Comparison of ENCODE assay signal across 14 mouse cellular contexts in genomic region chr13:16670736-16671135, GRCm38 (mm10).
"Had no signal": no experiment of that assay in that cellular context is flagged by ENCODE, and none has a peak within 500 bp of the region (broad histone marks: within the 10 kb centered on the region; RNA-seq: fewer than 3 reads in every experiment).

No protein-coding gene starts in this region.

- H3K36me3 ChIP-seq: limb, embryonic 12.5 days; midbrain, embryonic 13.5 days; neural tube, embryonic 12.5 days had no signal

- H3K4me3 ChIP-seq: limb, embryonic 12.5 days; midbrain, embryonic 13.5 days; neural tube, embryonic 12.5 days had no signal

- ATAC-seq: lung, postnatal 0 days; midbrain, embryonic 13.5 days had no signal

- H3K27me3 ChIP-seq: limb, embryonic 12.5 days; midbrain, embryonic 13.5 days; neural tube, embryonic 12.5 days had no signal

- H3K9me3 ChIP-seq: limb, embryonic 12.5 days; midbrain, embryonic 13.5 days; neural tube, embryonic 12.5 days had no signal

- DNase-seq: kidney, adult 9 months; kidney, postnatal 10 days; lung, adult 2 months; lung, postnatal 36 days; retina, postnatal 1 day; right cerebral cortex, postnatal 4 days; spleen, adult 18-20 months; thymus, adult 18-20 months; thymus, postnatal 14 days had no signal

- H3K4me2 ChIP-seq: limb, embryonic 12.5 days; midbrain, embryonic 13.5 days; neural tube, embryonic 12.5 days had no signal

- H3K27ac ChIP-seq: limb, embryonic 12.5 days; liver, embryonic 14.5 days; midbrain, embryonic 13.5 days; neural tube, embryonic 12.5 days had no signal

- H3K4me1 ChIP-seq: limb, embryonic 12.5 days; midbrain, embryonic 13.5 days; neural tube, embryonic 12.5 days had no signal

- H3K9ac ChIP-seq: limb, embryonic 12.5 days; liver, embryonic 14.5 days; midbrain, embryonic 13.5 days; neural tube, embryonic 12.5 days had no signal
